26 mouse cellular contexts compared by ENCODE assay signal in genomic region chr19:60300891-60301290, GRCm38 (mm10).
A peak's percentile ranks its signal among the peaks of the same experiment; 100 is the strongest.
DNase-seq lines count a peak whose midpoint lies in the region; TF ChIP-seq lines count a peak whose summit lies in the region.
"Had no signal": no experiment of that assay in that cellular context is flagged by ENCODE, and none has a peak within 500 bp of the region (broad histone marks: within the 10 kb centered on the region; RNA-seq: fewer than 3 reads in every experiment).

No protein-coding gene starts in this region.

- no peak for TF ChIP-seq CTCF in embryonic fibroblast, embryonic 13.5 days (IDR thresholded peaks at IDR 0.05; ENCODE audit: borderline replicate concordance, insufficient read depth, low read length)

- DNase-seq in layer of hippocampus, adult 9-11 months = peak; percentile 6
- DNase-seq in layer of hippocampus, adult 11-12 months (ENCODE audit: low spot score) = no peak
- DNase-seq in Muller cell, postnatal 12 days (ENCODE audit: inconsistent ontology term) = peak; percentile 88
- no peak for DNase-seq in thymus, postnatal 14 days
- no peak for DNase-seq in right cerebral cortex, postnatal 10 days (ENCODE audit: low spot score in 2 of 2)
- DNase-seq: adrenal gland, postnatal 10 days; adrenal gland, postnatal 36 days; cerebellum, adult 11-12 months; cerebellum, adult 8-10 months; gastrocnemius, adult 2 months; gastrocnemius, postnatal 14 days; heart, adult 11 months; heart, postnatal 10 days; heart, postnatal 36 days; kidney, adult 11 months; kidney, adult 8-10 months had no signal

- H3K4me1 ChIP-seq in embryonic fibroblast, embryonic 13.5 days (ENCODE audit: control insufficient read depth, insufficient read depth, low read length) = no peaks in the 10 kb centered on the region; the same call in 1 of the 2 replicates
- H3K4me1 ChIP-seq: embryonic facial prominence, embryonic 12.5 days; embryonic facial prominence, embryonic 15.5 days; heart, embryonic 15.5 days; hindbrain, embryonic 13.5 days; intestine, embryonic 15.5 days had no signal

- H3K4me3 ChIP-seq in embryonic fibroblast, embryonic 13.5 days (ENCODE audit: insufficient read depth, low read length) = no peak overlapping the region
- H3K4me3 ChIP-seq: embryonic facial prominence, embryonic 12.5 days; embryonic facial prominence, embryonic 15.5 days; erythroblast, embryonic 14.5 days; forebrain, embryonic 10.5 days; gastrocnemius, adult 2 months; heart, embryonic 12.5 days; heart, embryonic 15.5 days; hindbrain, embryonic 10.5 days; hindbrain, embryonic 13.5 days; intestine, embryonic 15.5 days had no signal

- no peak for TF ChIP-seq POLR2A in embryonic fibroblast, embryonic 13.5 days (IDR thresholded peaks at IDR 0.05; ENCODE audit: low read depth, low read length)

- peak overlapping the region; percentile 52; the same call in 1 of the 2 replicates for H3K27ac ChIP-seq in embryonic fibroblast, embryonic 13.5 days (ENCODE audit: insufficient read depth, low read length)
- H3K27ac ChIP-seq: embryonic facial prominence, embryonic 12.5 days; embryonic facial prominence, embryonic 15.5 days; forebrain, embryonic 10.5 days; gastrocnemius, adult 2 months; heart, embryonic 15.5 days; hindbrain, embryonic 10.5 days; hindbrain, embryonic 13.5 days; intestine, embryonic 15.5 days had no signal

Comparison
In these comparisons a context has a peak if more than half of its experiments do, and no peak if none do; other contexts are left out.
1. DNase-seq: peak in layer of hippocampus, adult 9-11 months (single experiment) and Muller cell, postnatal 12 days (single experiment); none in layer of hippocampus, adult 11-12 months (single experiment), thymus, postnatal 14 days (single experiment) and right cerebral cortex, postnatal 10 days (0 of 2).